Mouse (Mus musculus) heart, adult 2 months (tissue): Measurements from ENCODE around the gene Arhgef28.

ENCODE experiments used
- CTCF ChIP-seq: fragments of 200-600 bp; IDR thresholded peaks from 2 replicates; pipeline ENCODE4 v1.8.1; 2022; ENCODE audit warnings: antibody characterized with exemption, mild to moderate bottlenecking, moderate library complexity
- POLR2A ChIP-seq: fragments of 200-500 bp; IDR thresholded peaks from 2 replicates; pipeline ENCODE4 v1.6.1; 2011; ENCODE audit warnings: mild to moderate bottlenecking, low read depth, low read length, control low read depth; ENCODE audit not compliant: insufficient read depth

- TF ChIP-seq CTCF (no peak), POLR2A (no peak)
These were observed 305.9 kb downstream of the Arhgef28 start for GRCm38 (mm10) chr13:97900380-97900758.
